Mouse (Mus musculus): ENCODE results near the gene Gm4894. TPM values are rescaled to one million over a fixed set of nuclear protein-coding genes. Genes with fewer than 3 reads are reported as not detected.

Gm4894 gene
- not detected in 2 replicates for polyA plus RNA-seq (2012; rRNA removed)

GRCm38 (mm10) chr9:49250231-49250630 is at the start of gene Gm4894:
TSS of gene Gm4894 (plus strand) at chr9:49250531.
- DNase-seq (ENCODE audit: low read depth), result no peak
- TF ChIP-seq POLR2A (IDR thresholded peaks at IDR 0.05; ENCODE audit: borderline replicate concordance, extremely low read depth, insufficient read depth, insufficient read length, poor library complexity, severe bottlenecking) (no peak), CTCF (IDR thresholded peaks at IDR 0.05; ENCODE audit: borderline replicate concordance, extremely low read depth, insufficient read depth, insufficient read length) (no peak)

DNA sequence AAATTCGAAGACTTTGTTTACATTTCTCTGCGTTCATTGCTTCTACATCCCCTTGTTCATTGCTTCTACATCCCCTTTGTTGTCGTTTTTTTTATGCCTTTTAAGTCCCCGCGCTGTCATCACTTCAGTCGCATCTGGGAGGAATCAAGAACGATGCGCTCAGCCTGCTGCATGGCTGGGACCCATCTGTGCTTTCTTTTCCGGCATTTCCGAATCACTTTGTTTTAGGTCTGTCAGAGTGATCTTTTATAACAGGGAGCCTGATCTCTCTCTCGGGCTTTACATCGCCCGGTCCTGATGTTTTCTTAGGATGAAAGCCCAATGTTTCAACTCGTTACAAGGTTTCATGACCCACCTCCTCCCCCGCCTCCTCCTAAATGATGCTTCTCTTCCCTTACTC is 44.0 kb upstream of the Gm4894 start:
- TF ChIP-seq POLR2A (IDR thresholded peaks at IDR 0.05; ENCODE audit: borderline replicate concordance, extremely low read depth, insufficient read depth, insufficient read length, poor library complexity, severe bottlenecking), result no peak
- TF ChIP-seq CTCF (IDR thresholded peaks at IDR 0.05; ENCODE audit: borderline replicate concordance, extremely low read depth, insufficient read depth, insufficient read length), result no peak
- DNase-seq (ENCODE audit: low read depth), result peak; percentile 61

- TF ChIP-seq CTCF (IDR thresholded peaks at IDR 0.05; ENCODE audit: borderline replicate concordance, extremely low read depth, insufficient read depth, insufficient read length) (no peak), POLR2A (IDR thresholded peaks at IDR 0.05; ENCODE audit: borderline replicate concordance, extremely low read depth, insufficient read depth, insufficient read length, poor library complexity, severe bottlenecking) (no peak)
- no peak for DNase-seq (ENCODE audit: low read depth)
Observed at GRCm38 (mm10) chr9:49211493-49211892, 38.8 kb upstream of the Gm4894 start.

GRCm38 (mm10) chr9:49214734-49215133 is 35.6 kb upstream of the Gm4894 start:
- no peak for DNase-seq (ENCODE audit: low read depth)
- TF ChIP-seq POLR2A (IDR thresholded peaks at IDR 0.05; ENCODE audit: borderline replicate concordance, extremely low read depth, insufficient read depth, insufficient read length, poor library complexity, severe bottlenecking) (no peak), CTCF (IDR thresholded peaks at IDR 0.05; ENCODE audit: borderline replicate concordance, extremely low read depth, insufficient read depth, insufficient read length) (no peak)

DNA sequence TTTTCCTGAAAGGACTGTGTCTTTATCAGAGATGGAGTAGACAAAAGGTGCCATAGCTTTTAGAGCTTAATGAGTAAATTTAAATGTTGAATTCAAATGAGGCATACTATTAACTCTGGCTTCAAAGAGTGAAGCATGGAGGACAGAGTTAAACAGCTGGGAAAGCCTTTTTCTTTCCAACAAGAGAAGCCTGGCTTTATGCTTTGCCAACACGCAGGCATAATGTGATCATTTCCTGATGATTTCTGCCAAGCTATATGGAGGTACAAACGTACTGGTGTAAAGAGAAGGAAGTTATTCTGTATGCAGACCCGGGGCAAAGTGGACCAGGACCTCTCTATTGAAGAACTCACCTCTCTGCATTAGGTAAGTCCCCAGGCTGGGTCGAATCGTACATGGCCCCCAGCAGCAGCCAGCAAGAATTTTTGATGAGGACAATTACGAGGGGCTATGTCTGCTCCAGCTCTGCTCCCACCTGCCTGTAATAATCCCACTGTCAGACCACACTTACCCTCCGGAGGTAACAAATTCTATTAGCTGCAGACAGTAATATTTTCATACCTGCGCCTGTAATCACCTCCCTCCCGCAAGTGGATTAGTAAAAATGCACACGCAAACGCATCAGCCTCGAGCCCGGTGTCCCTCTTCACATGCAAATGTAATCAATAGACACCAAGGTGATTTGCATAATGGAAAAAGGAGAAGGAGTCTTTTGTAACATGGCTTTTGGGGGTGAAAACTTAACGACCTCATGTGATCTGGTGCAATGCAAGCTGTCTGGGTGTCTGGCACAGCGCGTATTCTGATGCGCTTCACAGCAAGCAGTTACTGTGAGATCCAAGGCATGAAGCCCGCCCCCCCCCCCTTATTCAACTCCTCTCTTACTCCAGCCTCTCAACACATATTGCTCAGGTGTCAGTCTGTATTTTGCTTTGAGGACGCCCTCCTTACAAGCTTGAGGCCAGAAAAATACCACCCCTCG is 32.4 kb upstream of the Gm4894 start:
- no peak for TF ChIP-seq CTCF (IDR thresholded peaks at IDR 0.05; ENCODE audit: borderline replicate concordance, extremely low read depth, insufficient read depth, insufficient read length)
- TF ChIP-seq POLR2A (IDR thresholded peaks at IDR 0.05; ENCODE audit: borderline replicate concordance, extremely low read depth, insufficient read depth, insufficient read length, poor library complexity, severe bottlenecking), result no peak
- peak; percentile 84 for DNase-seq (ENCODE audit: low read depth)

DNA sequence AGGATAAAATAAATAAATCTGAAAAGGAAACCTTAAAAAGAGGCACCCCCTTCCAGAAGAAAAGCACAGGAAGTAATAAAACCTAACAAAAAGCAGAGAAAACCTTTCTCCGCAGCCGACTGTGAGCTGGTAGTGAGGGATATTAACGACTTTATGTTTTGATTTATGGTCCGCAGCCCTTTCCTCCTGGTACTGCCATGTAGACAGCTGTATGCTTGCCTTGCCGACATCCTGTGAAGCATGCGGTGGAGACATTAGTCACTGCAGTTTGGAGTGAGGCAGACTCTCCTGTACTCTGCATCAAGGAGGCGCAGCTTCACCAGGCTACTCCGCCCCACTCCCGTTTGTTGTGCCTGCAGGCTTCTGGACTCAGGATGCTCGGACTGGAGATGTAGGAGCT is 25.8 kb upstream of the Gm4894 start:
- no peak for TF ChIP-seq CTCF (IDR thresholded peaks at IDR 0.05; ENCODE audit: borderline replicate concordance, extremely low read depth, insufficient read depth, insufficient read length)
- no peak for DNase-seq (ENCODE audit: low read depth)

- peak; percentile 37 for DNase-seq (ENCODE audit: low read depth)
- no peak for TF ChIP-seq CTCF (IDR thresholded peaks at IDR 0.05; ENCODE audit: borderline replicate concordance, extremely low read depth, insufficient read depth, insufficient read length)
- no peak for TF ChIP-seq POLR2A (IDR thresholded peaks at IDR 0.05; ENCODE audit: borderline replicate concordance, extremely low read depth, insufficient read depth, insufficient read length, poor library complexity, severe bottlenecking)
Observed at GRCm38 (mm10) chr9:49227442-49227841, 22.9 kb upstream of the Gm4894 start.

GRCm38 (mm10) chr9:49229054-49229453 is 21.3 kb upstream of the Gm4894 start:
- TF ChIP-seq CTCF (IDR thresholded peaks at IDR 0.05; ENCODE audit: borderline replicate concordance, extremely low read depth, insufficient read depth, insufficient read length) (no peak), POLR2A (IDR thresholded peaks at IDR 0.05; ENCODE audit: borderline replicate concordance, extremely low read depth, insufficient read depth, insufficient read length, poor library complexity, severe bottlenecking) (no peak)
- no peak for DNase-seq (ENCODE audit: low read depth)

DNA sequence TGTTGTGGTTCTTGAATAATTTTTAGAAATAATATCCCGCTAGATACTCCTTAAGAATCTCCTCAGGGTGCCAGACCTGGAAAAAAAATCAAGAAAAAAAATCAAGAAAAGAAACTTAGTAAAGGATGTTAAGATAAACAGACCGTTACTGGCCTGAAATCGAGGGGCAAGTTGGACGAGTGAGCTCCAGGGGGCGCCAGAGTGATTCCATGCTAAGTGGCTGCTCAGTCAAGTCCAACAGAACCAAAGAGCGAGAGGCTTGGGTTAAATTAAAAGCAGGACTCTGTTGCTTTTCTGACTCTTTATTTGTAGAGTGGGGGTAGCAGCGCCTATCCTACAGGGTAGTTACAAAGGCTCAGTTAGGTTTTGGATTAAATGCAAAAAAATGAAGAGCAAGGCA is 3.5 kb upstream of the Gm4894 start:
- TF ChIP-seq POLR2A (IDR thresholded peaks at IDR 0.05; ENCODE audit: borderline replicate concordance, extremely low read depth, insufficient read depth, insufficient read length, poor library complexity, severe bottlenecking), result no peak
- TF ChIP-seq CTCF (IDR thresholded peaks at IDR 0.05; ENCODE audit: borderline replicate concordance, extremely low read depth, insufficient read depth, insufficient read length), result peak; percentile 65
- DNase-seq (ENCODE audit: low read depth), result peak; percentile 66

- DNase-seq (ENCODE audit: low read depth), result no peak
- TF ChIP-seq POLR2A (IDR thresholded peaks at IDR 0.05; ENCODE audit: borderline replicate concordance, extremely low read depth, insufficient read depth, insufficient read length, poor library complexity, severe bottlenecking) (no peak), CTCF (IDR thresholded peaks at IDR 0.05; ENCODE audit: borderline replicate concordance, extremely low read depth, insufficient read depth, insufficient read length) (no peak)
Observed at GRCm38 (mm10) chr9:49268949-49269348, 18.6 kb downstream of the Gm4894 start.

DNA sequence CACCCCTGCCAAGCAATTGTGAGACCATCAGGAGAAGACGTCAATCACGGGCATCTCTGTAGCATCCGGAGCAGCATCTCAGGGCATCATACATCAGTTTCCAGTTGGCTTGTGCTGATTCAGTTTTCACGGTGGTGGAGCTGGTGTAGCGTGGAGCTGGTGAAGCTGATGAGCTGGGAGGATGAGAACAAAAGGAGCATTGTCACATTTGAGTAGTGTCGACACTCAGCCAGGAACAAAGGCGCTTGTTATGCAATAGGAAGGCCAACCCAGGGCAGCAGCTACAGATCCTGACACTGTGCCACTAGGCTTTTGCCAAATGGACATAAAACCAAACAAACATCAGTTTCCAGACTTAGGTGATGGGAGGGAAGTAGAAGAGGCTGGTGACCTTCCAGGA is 23.2 kb downstream of the Gm4894 start:
- TF ChIP-seq CTCF (IDR thresholded peaks at IDR 0.05; ENCODE audit: borderline replicate concordance, extremely low read depth, insufficient read depth, insufficient read length) (no peak), POLR2A (IDR thresholded peaks at IDR 0.05; ENCODE audit: borderline replicate concordance, extremely low read depth, insufficient read depth, insufficient read length, poor library complexity, severe bottlenecking) (no peak)
- peak; percentile 37 for DNase-seq (ENCODE audit: low read depth)

GRCm38 (mm10) chr9:49275976-49276375 is 25.6 kb downstream of the Gm4894 start:
- DNase-seq (ENCODE audit: low read depth), result peak; percentile 82
- TF ChIP-seq CTCF (IDR thresholded peaks at IDR 0.05; ENCODE audit: borderline replicate concordance, extremely low read depth, insufficient read depth, insufficient read length) (no peak), POLR2A (IDR thresholded peaks at IDR 0.05; ENCODE audit: borderline replicate concordance, extremely low read depth, insufficient read depth, insufficient read length, poor library complexity, severe bottlenecking) (no peak)

All from brain, embryonic 14.5 days (tissue).